Mouse (Mus musculus) CH12.LX (cell line): ENCODE measurements around the gene Mipep. TPM values are rescaled to one million over a fixed set of nuclear protein-coding genes. Genes with fewer than 3 reads are reported as not detected.

Experiments
- DNase-seq: peaks from one replicate; pipeline ENCODE4 v3.0.0-alpha.2; 2013; ENCODE audit errors: extremely low read depth
- H3K27ac ChIP-seq: 2 replicates; pipeline ENCODE4 v1.5.1; 2012; ENCODE audit warnings: low read depth, mild to moderate bottlenecking, control low read depth, moderate library complexity; ENCODE audit not compliant: insufficient read depth
- H3K27me3 ChIP-seq: replicated peaks from 2 replicates; pipeline ENCODE3; 2012; ENCODE audit warnings: inconsistent platforms
- H3K36me3 ChIP-seq, 2 experiments: replicated peaks in 1 of 2; 2 replicates each; pipeline versions ENCODE3 to v1.6.1; 2012; ENCODE audit warnings: inconsistent platforms in 1 of 2, low read length in 1 of 2, mild to moderate bottlenecking in 1 of 2, mixed read lengths in 1 of 2, moderate library complexity in 1 of 2; ENCODE audit not compliant: control insufficient read depth in 1 of 2, insufficient read depth in 1 of 2
- H3K4me1 ChIP-seq, 2 experiments: 2 replicates each; pipeline ENCODE4 v1.6.1; 2012; ENCODE audit warnings: inconsistent platforms in 1 of 2, moderate library complexity in 1 of 2; ENCODE audit not compliant: insufficient read depth in 2 of 2, control insufficient read depth in 1 of 2
- H3K4me2 ChIP-seq: 2 replicates; pipeline ENCODE4 v1.6.1; 2012; ENCODE audit warnings: low read depth, mild to moderate bottlenecking, control low read depth; ENCODE audit not compliant: poor library complexity, insufficient read depth, severe bottlenecking
- H3K4me3 ChIP-seq, 3 experiments: fragments of 150-350 bp in 1 of 3; sonication (generic) in 1 of 3; replicated peaks in 1 of 3; 2 replicates each; pipeline versions ENCODE3 to v1.5.1; 2011 to 2012; ENCODE audit warnings: low read depth in 2 of 3, low read length in 2 of 3, mild to moderate bottlenecking in 2 of 3, moderate library complexity in 2 of 3, control low read depth in 1 of 3, improper control_type of control experiment in 1 of 3, inconsistent platforms in 1 of 3, mixed read lengths in 1 of 3; ENCODE audit not compliant: poor library complexity in 1 of 3
- H3K79me2 ChIP-seq: replicated peaks from 2 replicates; pipeline ENCODE4 v1.6.1; 2012; ENCODE audit warnings: mild to moderate bottlenecking, moderate library complexity; ENCODE audit not compliant: control insufficient read depth, poor library complexity, insufficient read depth, severe bottlenecking; ENCODE audit errors: extremely low read depth
- H3K9ac ChIP-seq: 2 replicates; pipeline ENCODE4 v1.6.1; 2012; ENCODE audit warnings: low read depth, mild to moderate bottlenecking, control low read depth, moderate library complexity; ENCODE audit not compliant: insufficient read depth
- H3K9me3 ChIP-seq: replicated peaks from 2 replicates; pipeline ENCODE3; 2012; ENCODE audit warnings: low read length, inconsistent platforms, mixed read lengths
- BHLHE40 ChIP-seq: IDR thresholded peaks from 2 replicates; pipeline ENCODE4 v1.6.1; 2011; ENCODE audit warnings: mild to moderate bottlenecking, low read depth, low read length, improper control_type of control experiment
- CHD1 ChIP-seq: IDR thresholded peaks from 2 replicates; pipeline ENCODE4 v1.6.1; 2012; ENCODE audit warnings: low read depth, low read length, improper control_type of control experiment, inconsistent platforms
- CHD2 ChIP-seq: IDR thresholded peaks from 2 replicates; pipeline ENCODE4 v1.6.1; 2011; ENCODE audit warnings: low read length, improper control_type of control experiment
- CTCF ChIP-seq, 2 experiments: IDR thresholded peaks in 1 of 2; conservative IDR thresholded peaks in 1 of 2; 2 replicates each; pipeline ENCODE4 v1.5.1; 2011 to 2012; ENCODE audit warnings: low read depth in 2 of 2, low read length in 2 of 2, improper control_type of control experiment in 1 of 2, inconsistent platforms in 1 of 2, mild to moderate bottlenecking in 1 of 2, moderate library complexity in 1 of 2
- E2F4 ChIP-seq: IDR thresholded peaks from 2 replicates; pipeline ENCODE4 v1.6.1; 2011; ENCODE audit warnings: low read depth, low read length, improper control_type of control experiment; ENCODE audit not compliant: insufficient replicate concordance
- ELF1 ChIP-seq: IDR thresholded peaks from 2 replicates; pipeline ENCODE4 v1.6.1; 2014; ENCODE audit warnings: low read depth, mild to moderate bottlenecking, inconsistent platforms, low read length, improper control_type of control experiment
- EP300 ChIP-seq: IDR thresholded peaks from 2 replicates; pipeline ENCODE4 v1.6.1; 2011; ENCODE audit warnings: low read length, improper control_type of control experiment
- ETS1 ChIP-seq: conservative IDR thresholded peaks from 2 replicates; pipeline ENCODE4 v1.6.1; 2012; ENCODE audit warnings: low read depth, mild to moderate bottlenecking, inconsistent platforms, low read length, improper control_type of control experiment, moderate library complexity
- IRF4 ChIP-seq: IDR thresholded peaks from 2 replicates; pipeline ENCODE4 v1.6.1; 2014; ENCODE audit warnings: low read depth, mild to moderate bottlenecking, inconsistent platforms, low read length, improper control_type of control experiment
- JUN ChIP-seq: IDR thresholded peaks from 2 replicates; pipeline ENCODE4 v1.6.1; 2011; ENCODE audit warnings: low read depth, mild to moderate bottlenecking, low read length, improper control_type of control experiment, moderate library complexity; ENCODE audit not compliant: insufficient read depth
- JUND ChIP-seq: conservative IDR thresholded peaks from 2 replicates; pipeline ENCODE4 v1.6.1; 2011; ENCODE audit warnings: low read depth, low read length, improper control_type of control experiment
- KAT2A ChIP-seq: IDR thresholded peaks from 2 replicates; pipeline ENCODE4 v1.6.1; 2012; ENCODE audit warnings: low read length, improper control_type of control experiment, inconsistent platforms; ENCODE audit not compliant: insufficient replicate concordance
- MAFK ChIP-seq: IDR thresholded peaks from 2 replicates; pipeline ENCODE4 v1.6.1; 2011; ENCODE audit warnings: low read length, improper control_type of control experiment; ENCODE audit not compliant: insufficient replicate concordance
- MAZ ChIP-seq: IDR thresholded peaks from 2 replicates; pipeline ENCODE4 v1.6.1; 2012; ENCODE audit warnings: low read depth, mild to moderate bottlenecking, inconsistent platforms, low read length, improper control_type of control experiment, moderate library complexity
- MEF2A ChIP-seq: IDR thresholded peaks from 2 replicates; pipeline ENCODE4 v1.6.1; 2014; ENCODE audit warnings: low read depth, mild to moderate bottlenecking, inconsistent platforms, low read length, improper control_type of control experiment, borderline replicate concordance
- MXI1 ChIP-seq: IDR thresholded peaks from 2 replicates; pipeline ENCODE4 v1.6.1; 2011; ENCODE audit warnings: mild to moderate bottlenecking, low read depth, low read length, improper control_type of control experiment
- MYC ChIP-seq: IDR thresholded peaks from 2 replicates; pipeline ENCODE4 v1.6.1; 2011; ENCODE audit warnings: low read depth, mild to moderate bottlenecking, improper control_type of control experiment, low read length
- NELFE ChIP-seq: IDR thresholded peaks from 2 replicates; pipeline ENCODE4 v1.6.1; 2011; ENCODE audit warnings: low read depth, low read length, improper control_type of control experiment
- PAX5 ChIP-seq: IDR thresholded peaks from 2 replicates; pipeline ENCODE4 v1.6.1; 2012; ENCODE audit warnings: low read length, inconsistent platforms, mixed read lengths
- POLR2A ChIP-seq: IDR thresholded peaks from 2 replicates; pipeline ENCODE4 v1.6.1; 2011; ENCODE audit warnings: low read depth, mild to moderate bottlenecking, improper control_type of control experiment, low read length
- POLR2AphosphoS2 ChIP-seq: IDR thresholded peaks from 2 replicates; pipeline ENCODE4 v1.6.1; 2011; ENCODE audit warnings: low read depth, low read length, improper control_type of control experiment
- RAD21 ChIP-seq: IDR thresholded peaks from 2 replicates; pipeline ENCODE4 v1.6.1; 2011; ENCODE audit warnings: low read depth, mild to moderate bottlenecking, low read length, improper control_type of control experiment, moderate library complexity
- RCOR1 ChIP-seq: conservative IDR thresholded peaks from 2 replicates; pipeline ENCODE4 v1.6.1; 2012; ENCODE audit warnings: low read depth, mild to moderate bottlenecking, inconsistent platforms, low read length, improper control_type of control experiment
- SIN3A ChIP-seq: IDR thresholded peaks from 2 replicates; pipeline ENCODE4 v1.6.1; 2012; ENCODE audit warnings: low read length, improper control_type of control experiment, inconsistent platforms
- SMC3 ChIP-seq: IDR thresholded peaks from 2 replicates; pipeline ENCODE4 v1.6.1; 2011; ENCODE audit warnings: low read depth, low read length, improper control_type of control experiment
- TBP ChIP-seq: conservative IDR thresholded peaks from 2 replicates; pipeline ENCODE4 v1.6.1; 2011; ENCODE audit warnings: low read depth, low read length, improper control_type of control experiment
- TCF12 ChIP-seq: IDR thresholded peaks from 2 replicates; pipeline ENCODE4 v1.6.1; 2014; ENCODE audit warnings: low read depth, mild to moderate bottlenecking, inconsistent platforms, low read length, improper control_type of control experiment
- UBTF ChIP-seq: IDR thresholded peaks from 2 replicates; pipeline ENCODE4 v1.6.1; 2012; ENCODE audit warnings: low read depth, mild to moderate bottlenecking, inconsistent platforms, low read length, improper control_type of control experiment, moderate library complexity
- USF1 ChIP-seq: IDR thresholded peaks from 2 replicates; pipeline ENCODE4 v1.6.1; 2014; ENCODE audit warnings: low read depth, mild to moderate bottlenecking, inconsistent platforms, low read length, improper control_type of control experiment
- USF2 ChIP-seq: conservative IDR thresholded peaks from 2 replicates; pipeline ENCODE4 v1.6.1; 2011; ENCODE audit warnings: low read depth, low read length, improper control_type of control experiment
- ZC3H11A ChIP-seq: IDR thresholded peaks from 2 replicates; pipeline ENCODE4 v1.6.1; 2012; ENCODE audit warnings: low read depth, mild to moderate bottlenecking, inconsistent platforms, low read length, improper control_type of control experiment
- ZMIZ1 ChIP-seq: IDR thresholded peaks from 2 replicates; pipeline ENCODE4 v1.6.1; 2012; ENCODE audit warnings: low read depth, mild to moderate bottlenecking, inconsistent platforms, low read length, improper control_type of control experiment
- ZNF384 ChIP-seq: IDR thresholded peaks from 2 replicates; pipeline ENCODE4 v1.6.1; 2012; ENCODE audit warnings: low read depth, low read length, improper control_type of control experiment, inconsistent platforms
- dilution Hi-C: fragments of 300-500 bp; cut with MboI; formaldehyde crosslinking; loops from 2 replicates; pipeline ENCODE4 v1.14.3; 2020; ENCODE audit warnings: low sequenced_read_pairs; ENCODE audit not compliant: extremely low pct_unique_long_range_greater_than_20kb, extremely low pct_ligation_motif_present
- in situ Hi-C: fragments of 300-500 bp; cut with MboI; formaldehyde crosslinking; loops from 3 replicates; pipeline ENCODE4 v1.14.3; 2019; ENCODE audit warnings: low sequenced_read_pairs, low pct_ligation_motif_present, low pct_unique_long_range_greater_than_20kb, mixed read lengths
- polyA plus RNA-seq: library from polyadenylated mRNA; unstranded; fragments of >175 nt; gene quantifications from 2 replicates; pipeline ENCODE4 v1.2.1, GENCODE M21; 2012; ENCODE audit warnings: low read depth; ENCODE audit not compliant: insufficient read length
- total RNA-seq, 2 experiments: library from RNA; depleted of rRNA; stranded (reverse); fragments of 300-350 nt in 1 of 2; fragments of >200 nt in 1 of 2; gene quantifications; 2 replicates each; pipeline ENCODE4 v1.2.3; 2012 to 2014

Gene Mipep
- total and polyA plus RNA-seq, 3 experiments = 33.1 to 37.2 (median 36.6) TPM

DNA sequence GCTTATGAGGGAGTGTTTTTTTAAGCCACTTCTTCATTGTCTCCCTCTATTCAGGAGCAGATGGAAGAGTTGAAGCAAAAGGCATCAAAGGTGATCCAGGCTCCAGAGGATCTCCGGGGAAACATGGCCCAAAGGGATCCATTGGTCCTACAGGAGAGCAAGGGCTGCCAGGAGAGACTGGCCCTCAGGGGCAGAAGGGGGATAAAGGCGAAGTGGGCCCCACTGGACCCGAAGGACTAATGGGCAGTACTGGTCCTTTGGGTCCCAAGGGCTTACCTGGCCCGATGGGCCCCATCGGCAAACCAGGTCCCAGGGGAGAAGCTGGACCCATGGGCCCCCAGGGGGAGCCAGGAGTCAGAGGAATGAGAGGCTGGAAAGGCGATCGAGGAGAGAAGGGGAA lies 5.2 kb upstream of the Mipep start:
- H3K4me1 ChIP-seq = peaks cover 15 to 47% of the 10 kb centered on the region in 2 experiments
- no peaks in the 10 kb centered on the region for H3K27me3 ChIP-seq
- H3K27ac ChIP-seq = no peak overlapping the region
- H3K4me3 ChIP-seq = no peak overlapping the region
- no peaks in the 10 kb centered on the region for H3K79me2 ChIP-seq
- no peak overlapping the region for H3K9ac ChIP-seq
- peaks cover 0 to 10% of the 10 kb centered on the region in 2 experiments for H3K36me3 ChIP-seq
- in situ Hi-C loops = loop anchor here (10.0 kb wide), 1 partner anchor 254 kb away; no protein-coding TSS in a partner anchor
- no peak for DNase-seq
- peaks cover 4% of the 10 kb centered on the region for H3K9me3 ChIP-seq
- no peak overlapping the region for H3K4me2 ChIP-seq
- TF ChIP-seq SIN3A = no peak
- TF ChIP-seq CHD1 = no peak
- no peak for TF ChIP-seq NELFE
- TF ChIP-seq, all 38 proteins: peak for 0
- dilution Hi-C loops = no loop called here

DNA sequence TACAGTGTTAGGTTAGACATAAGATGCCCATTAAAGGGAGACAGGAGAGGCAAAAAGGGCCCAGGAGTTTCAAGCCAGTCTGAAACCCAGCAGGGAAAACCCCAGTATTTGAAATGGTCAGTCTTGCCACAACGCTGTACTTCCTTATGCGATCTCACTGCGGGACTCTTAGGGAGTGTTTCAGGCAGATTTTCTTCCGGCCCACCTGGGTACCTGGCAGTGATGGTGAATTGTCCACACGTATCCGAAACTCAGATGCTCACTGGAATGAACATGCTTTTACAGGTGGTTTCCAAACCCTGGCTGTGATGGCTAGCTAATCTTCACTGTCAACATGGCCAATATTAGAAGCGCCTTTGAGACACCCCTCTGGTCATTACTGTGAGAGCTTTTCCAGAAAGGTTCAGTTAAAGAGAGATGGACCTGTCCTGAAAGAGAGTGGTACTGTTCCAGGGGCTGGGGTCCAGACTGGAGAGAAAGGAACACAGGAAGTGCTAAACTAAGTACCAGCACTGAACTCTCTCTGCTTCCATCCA lies 2.2 kb upstream of the Mipep start:
- in situ Hi-C loops = no loop called here
- peaks cover 12% of the 10 kb centered on the region for H3K79me2 ChIP-seq
- H3K36me3 ChIP-seq = peaks cover 1 to 18% of the 10 kb centered on the region in 2 experiments
- H3K4me1 ChIP-seq = peaks cover 9 to 51% of the 10 kb centered on the region in 2 experiments
- H3K27ac ChIP-seq = peak overlapping the region; percentile 82
- peak overlapping the region; percentile 41 to 47 (median 44) for H3K4me3 ChIP-seq
- H3K27me3 ChIP-seq = no peaks in the 10 kb centered on the region
- DNase-seq = peak; percentile 57
- peaks cover 4% of the 10 kb centered on the region for H3K9me3 ChIP-seq
- H3K4me2 ChIP-seq = peak overlapping the region; percentile 97
- dilution Hi-C loops = no loop called here
- peak overlapping the region; percentile 61 for H3K9ac ChIP-seq
- no peak for TF ChIP-seq MAZ
- peak; percentile 31; the same call in 1 of the 2 replicates for TF ChIP-seq BHLHE40
- TF ChIP-seq ZNF384 = no peak
- peak; percentile 22; the same call in 1 of the 2 replicates for TF ChIP-seq MEF2A
- TF ChIP-seq SMC3 = no peak
- TF ChIP-seq TBP = 0 out of 2 replicates have a peak, but pooled peaks have one; percentile 27
- TF ChIP-seq POLR2AphosphoS2 = no peak
- no peak for TF ChIP-seq UBTF
- no peak for TF ChIP-seq MAFK
- 0 out of 2 replicates have a peak, but pooled peaks have one; percentile 10 for TF ChIP-seq ETS1
- TF ChIP-seq E2F4 = no peak
- TF ChIP-seq PAX5 = no peak
- TF ChIP-seq CHD1 = peak; percentile 45; the same call in 1 of the 2 replicates
- TF ChIP-seq POLR2A = peak; percentile 40
- peak; percentile 84 for TF ChIP-seq SIN3A
- TF ChIP-seq TCF12 = peak; percentile 82
- no peak for TF ChIP-seq CTCF (conservative IDR thresholded peaks at IDR 0.05 in 1 of 2, IDR thresholded peaks at IDR 0.05 in 1 of 2; ENCODE audit: low read depth in 2 of 2, low read length in 2 of 2)
- no peak for TF ChIP-seq JUND
- no peak for TF ChIP-seq ZC3H11A
- peak; percentile 76 for TF ChIP-seq EP300
- no peak for TF ChIP-seq JUN
- TF ChIP-seq USF1 = no peak
- TF ChIP-seq CHD2 = peak; percentile 29; the same call in 1 of the 2 replicates
- no peak for TF ChIP-seq RAD21
- TF ChIP-seq MXI1 = peak; percentile 69
- no peak for TF ChIP-seq KAT2A
- no peak for TF ChIP-seq ZMIZ1
- peak; percentile 73; the same call in 1 of the 2 replicates for TF ChIP-seq MYC
- TF ChIP-seq RCOR1 = 0 out of 2 replicates have a peak, but pooled peaks have one; percentile 49
- peak; percentile 79 for TF ChIP-seq ELF1
- TF ChIP-seq USF2 = no peak
- TF ChIP-seq IRF4 = peak; percentile 70
